9 mouse cellular contexts compared by ENCODE assay signal in genomic region chr7:70625643-70626231, GRCm38 (mm10).
DNase-seq lines count a peak whose midpoint lies in the region; ATAC-seq and TF ChIP-seq lines count a peak whose summit lies in the region.
"Had no signal": no experiment of that assay in that cellular context is flagged by ENCODE, and none has a peak within 500 bp of the region (broad histone marks: within the 10 kb centered on the region; RNA-seq: fewer than 3 reads in every experiment).

No protein-coding gene starts in this region.

- H3K9me3 ChIP-seq in embryonic facial prominence, embryonic 11.5 days (replicated peaks; ENCODE audit: control insufficient read depth, low read length): no peaks in the 10 kb centered on the region
- no peaks in the 10 kb centered on the region for H3K9me3 ChIP-seq in hindbrain, postnatal 0 days (ENCODE audit: low read length)
- H3K9me3 ChIP-seq in midbrain, embryonic 16.5 days (replicated peaks; ENCODE audit: control insufficient read depth, low read length, poor library complexity, severe bottlenecking): no peaks in the 10 kb centered on the region
- H3K9me3 ChIP-seq: megakaryocyte, embryonic 14.5 days had no signal

- TF ChIP-seq EP300 in heart, adult 2 months (IDR thresholded peaks at IDR 0.05; ENCODE audit: insufficient read depth, low read depth, low read length): no peak

- no peaks in the 10 kb centered on the region for H3K27me3 ChIP-seq in heart, adult 2 months (ENCODE audit: control insufficient read depth, insufficient read depth, low read length)
- no peaks in the 10 kb centered on the region for H3K27me3 ChIP-seq in embryonic facial prominence, embryonic 11.5 days (ENCODE audit: control insufficient read depth, insufficient read depth, low read length)
- H3K27me3 ChIP-seq in hindbrain, postnatal 0 days (ENCODE audit: insufficient read depth, low read length): no peaks in the 10 kb centered on the region
- H3K27me3 ChIP-seq in midbrain, embryonic 16.5 days (ENCODE audit: control insufficient read depth, insufficient read depth, low read depth, low read length): peaks cover 5% of the 10 kb centered on the region; the same call in 1 of the 2 replicates

- no peaks in the 10 kb centered on the region for H3K79me2 ChIP-seq in heart, adult 2 months (replicated peaks; ENCODE audit: control insufficient read depth, insufficient read depth, low read length)

- ATAC-seq in embryonic facial prominence, embryonic 11.5 days (replicated peaks; ENCODE audit: insufficient number of reproducible peaks, low FRiP score, low TSS enrichment, low read depth): no peak
- ATAC-seq in hindbrain, postnatal 0 days: peak; percentile 58
- ATAC-seq in midbrain, embryonic 16.5 days: peak; percentile 66

- peaks cover 2% of the 10 kb centered on the region; the same call in 1 of the 2 replicates for H3K36me3 ChIP-seq in heart, adult 2 months (ENCODE audit: control insufficient read depth, insufficient read depth, low read length)
- no peaks in the 10 kb centered on the region for H3K36me3 ChIP-seq in embryonic facial prominence, embryonic 11.5 days (replicated peaks; ENCODE audit: control insufficient read depth, insufficient read depth, low read depth, low read length)
- H3K36me3 ChIP-seq in hindbrain, postnatal 0 days (ENCODE audit: insufficient read depth, low read length): no peaks in the 10 kb centered on the region
- no peaks in the 10 kb centered on the region for H3K36me3 ChIP-seq in midbrain, embryonic 16.5 days (ENCODE audit: control insufficient read depth, insufficient read depth, low read length)

- peak overlapping the region; percentile 54 for H3K4me2 ChIP-seq in embryonic facial prominence, embryonic 11.5 days (ENCODE audit: low read depth, low read length)
- H3K4me2 ChIP-seq in hindbrain, postnatal 0 days (ENCODE audit: low read depth, low read length): peak overlapping the region; percentile 68
- peak overlapping the region; percentile 64 for H3K4me2 ChIP-seq in midbrain, embryonic 16.5 days (ENCODE audit: low read length)

- TF ChIP-seq CTCF in heart, adult 2 months (IDR thresholded peaks at IDR 0.05): no peak
- TF ChIP-seq CTCF in hindbrain, postnatal 0 days (IDR thresholded peaks at IDR 0.05; ENCODE audit: low read depth): no peak

- H3K27ac ChIP-seq in heart, adult 2 months: peak overlapping the region; percentile 80
- H3K27ac ChIP-seq in embryonic facial prominence, embryonic 11.5 days (replicated peaks; ENCODE audit: low read depth, low read length): no peak overlapping the region
- peak overlapping the region; percentile 20; the same call in 1 of the 2 replicates for H3K27ac ChIP-seq in hindbrain, postnatal 0 days
- H3K27ac ChIP-seq in midbrain, embryonic 16.5 days (ENCODE audit: low read length): no peak overlapping the region

- no peak for TF ChIP-seq POLR2A in heart, adult 2 months (IDR thresholded peaks at IDR 0.05; ENCODE audit: insufficient read depth, low read depth, low read length)

- DNase-seq in heart, adult 2 months: no peak
- no peak for DNase-seq in heart, postnatal 25 days (ENCODE audit: low spot score)
- DNase-seq in embryonic facial prominence, embryonic 11.5 days (ENCODE audit: low spot score): no peak
- DNase-seq in hindbrain, postnatal 0 days (ENCODE audit: low spot score): no peak
- DNase-seq in retina, postnatal 1 day: no peak
- no peak for DNase-seq in left cerebral cortex, postnatal 25 days (ENCODE audit: low spot score in 2 of 2)
- no peak for DNase-seq in right cerebral cortex, adult 2 months (ENCODE audit: low spot score in 2 of 2)

- intact Hi-C loops in heart, adult 2 months (cut with DNase I): loop anchor here (2.0 kb wide), 1 partner anchor 21 kb away; no protein-coding TSS in a partner anchor
- intact Hi-C loops in heart, postnatal 25 days (cut with DNase I): no loop called here
- intact Hi-C loops in left cerebral cortex, postnatal 25 days (cut with DNase I): no loop called here

- peaks cover 2% of the 10 kb centered on the region for H3K4me1 ChIP-seq in heart, adult 2 months (ENCODE audit: control insufficient read depth, insufficient read depth, low read length)
- peaks cover 15% of the 10 kb centered on the region for H3K4me1 ChIP-seq in embryonic facial prominence, embryonic 11.5 days (ENCODE audit: control insufficient read depth, insufficient read depth, low read length)
- H3K4me1 ChIP-seq in hindbrain, postnatal 0 days (ENCODE audit: insufficient read depth, low read length): peaks cover 19% of the 10 kb centered on the region
- peaks cover 16% of the 10 kb centered on the region for H3K4me1 ChIP-seq in midbrain, embryonic 16.5 days (ENCODE audit: control insufficient read depth, insufficient read depth, low read length)

- WGBS in heart, adult 2 months: 31% methylated on average over 10 of the region's 10 CpGs
- 4% methylated on average over 10 of the region's 10 CpGs for WGBS in embryonic facial prominence, embryonic 11.5 days
- 7% methylated on average over 10 of the region's 10 CpGs for WGBS in hindbrain, postnatal 0 days
- 6% methylated on average over 10 of the region's 10 CpGs for WGBS in midbrain, embryonic 16.5 days

- H3K4me3 ChIP-seq in heart, adult 2 months: peak overlapping the region; percentile 30
- 0 out of 2 replicates have a peak overlapping the region, but pooled peaks have one; percentile 2 for H3K4me3 ChIP-seq in embryonic facial prominence, embryonic 11.5 days (ENCODE audit: low read depth, low read length)
- H3K4me3 ChIP-seq in hindbrain, postnatal 0 days (ENCODE audit: low read length): peak overlapping the region; percentile 31
- peak overlapping the region; percentile 26; the same call in 1 of the 2 replicates for H3K4me3 ChIP-seq in midbrain, embryonic 16.5 days (ENCODE audit: low read depth, low read length)

- peak overlapping the region; percentile 11; the same call in 1 of the 2 replicates for H3K9ac ChIP-seq in heart, adult 2 months (ENCODE audit: low read depth, low read length)
- no peak overlapping the region; the same call in 1 of the 2 replicates for H3K9ac ChIP-seq in embryonic facial prominence, embryonic 11.5 days (replicated peaks; ENCODE audit: low read length)
- H3K9ac ChIP-seq in hindbrain, postnatal 0 days (replicated peaks; ENCODE audit: low read length): 0 out of 2 replicates have a peak overlapping the region, but pooled peaks have one; percentile 4
- no peak overlapping the region for H3K9ac ChIP-seq in midbrain, embryonic 16.5 days (ENCODE audit: low read depth, low read length)

Comparison
In these comparisons a context has a peak if more than half of its experiments do, and no peak if none do; other contexts are left out.
1. H3K27ac ChIP-seq: peak in heart, adult 2 months (single experiment) and hindbrain, postnatal 0 days (single experiment); none in embryonic facial prominence, embryonic 11.5 days (single experiment) and midbrain, embryonic 16.5 days (single experiment).
2. H3K9ac ChIP-seq: peak in heart, adult 2 months (single experiment) and hindbrain, postnatal 0 days (single experiment); none in embryonic facial prominence, embryonic 11.5 days (single experiment) and midbrain, embryonic 16.5 days (single experiment).
3. Peak in every context shown above with its lines, with median percentiles within 50 percentile points of each other: H3K4me3 ChIP-seq and H3K4me2 ChIP-seq.